Mouse (Mus musculus) limb, embryonic 11.5 days (tissue): ENCODE measurements around the gene Serpinb11. TPM values are rescaled to one million over a fixed set of nuclear protein-coding genes. Genes with fewer than 3 reads are reported as not detected.

Experiments used
- ATAC-seq: fragments of 200-750 bp; cut with Nextera tagmentation; 2 replicates; pipeline ENCODE4 v1.8.0; 2017; ENCODE audit warnings: low read depth; ENCODE audit not compliant: insufficient number of reproducible peaks, low FRiP score, low TSS enrichment
- DNase-seq: peaks from one replicate; pipeline ENCODE4 v3.0.0-alpha.2; 2015; ENCODE audit warnings: low spot score
- H3K27ac ChIP-seq: fragments of 300-500 bp; sonication (generic); replicated peaks from 2 replicates; pipeline ENCODE4 v1.5.1; 2014; ENCODE audit warnings: low read depth, mild to moderate bottlenecking, low read length
- H3K27me3 ChIP-seq: fragments of 300-500 bp; sonication (generic); 2 replicates; pipeline ENCODE4 v1.6.1; 2014; ENCODE audit warnings: mild to moderate bottlenecking, low read length, mixed read lengths; ENCODE audit not compliant: control insufficient read depth, insufficient read depth
- H3K36me3 ChIP-seq: fragments of 300-500 bp; sonication (generic); 2 replicates; pipeline ENCODE4 v1.6.1; 2014; ENCODE audit warnings: mild to moderate bottlenecking, low read length, moderate library complexity, mixed read lengths; ENCODE audit not compliant: control insufficient read depth, insufficient read depth
- H3K4me1 ChIP-seq: fragments of 300-500 bp; sonication (generic); 2 replicates; pipeline ENCODE4 v1.6.1; 2014; ENCODE audit warnings: low read length, mixed read lengths; ENCODE audit not compliant: control insufficient read depth, insufficient read depth
- H3K4me2 ChIP-seq: fragments of 300-500 bp; sonication (generic); 2 replicates; pipeline ENCODE4 v1.6.1; 2014; ENCODE audit warnings: low read depth, mild to moderate bottlenecking, moderate library complexity; ENCODE audit not compliant: severe bottlenecking
- H3K4me3 ChIP-seq: fragments of 300-500 bp; sonication (generic); 2 replicates; pipeline ENCODE4 v1.5.1; 2014; ENCODE audit warnings: low read depth, low read length
- H3K9ac ChIP-seq: fragments of 300-500 bp; sonication (generic); 2 replicates; pipeline ENCODE4 v1.6.1; 2014; ENCODE audit warnings: mild to moderate bottlenecking, low read length
- H3K9me3 ChIP-seq: fragments of 300-500 bp; sonication (generic); 2 replicates; pipeline ENCODE4 v1.6.1; 2016; ENCODE audit warnings: low read length; ENCODE audit not compliant: control insufficient read depth
- WGBS: fragments of 180-500 bp; shearing (Covaris S2); extraction: QIAGEN DNeasy Blood & Tissue Kit; methylation state at CpG from one replicate; pipeline ENCODE4 v1.1.7; 2014; 5-methylcytosine and 5-hydroxymethylcytosine counted together
- polyA plus RNA-seq: library from polyadenylated mRNA; unstranded; fragments of >200 nt; fragmentation: Nextera tagmentation; extraction: Ambion mirVana; gene quantifications from 2 replicates; pipeline ENCODE4 v1.2.1, GENCODE M21; 2014

Serpinb11 gene
- polyA plus RNA-seq, 1 experiment from 2014 or later = not detected

- no peak overlapping the region for H3K4me3 ChIP-seq
- ATAC-seq (no peak), DNase-seq (no peak)
- H3K9ac ChIP-seq = no peak overlapping the region
- no peaks in the 10 kb centered on the region for H3K9me3 ChIP-seq
- H3K4me2 ChIP-seq = no peak overlapping the region
- H3K27me3 ChIP-seq = no peaks in the 10 kb centered on the region
- no peak overlapping the region for H3K27ac ChIP-seq
- WGBS = 84% methylated on average over 4 of the region's 4 CpGs
- no peaks in the 10 kb centered on the region for H3K36me3 ChIP-seq
- H3K4me1 ChIP-seq = no peaks in the 10 kb centered on the region
Observed at GRCm38 (mm10) chr1:107422487-107422886, 61.5 kb downstream of the Serpinb11 start.

Other genes with a start within 250 kb of the Serpinb11 start
- gene Serpinb3b, start 82.8 kb upstream of the Serpinb11 start, polyA plus RNA-seq = not detected in 2 replicates
- gene Serpinb3c, start 82.8 kb upstream of the Serpinb11 start, polyA plus RNA-seq = not detected in 2 replicates
- gene Serpinb7, start 38.5 kb downstream of the Serpinb11 start, polyA plus RNA-seq = not detected in 2 replicates
- gene Serpinb2, start 150.2 kb downstream of the Serpinb11 start, polyA plus RNA-seq = 0.43 and 0.47 TPM in 2 replicates
- 0.16 and 0.27 TPM in 2 replicates for gene Serpinb8, start 228.8 kb downstream of the Serpinb11 start, polyA plus RNA-seq